ENCODE assay signal across 10 mouse cellular contexts in the genomic region with DNA sequence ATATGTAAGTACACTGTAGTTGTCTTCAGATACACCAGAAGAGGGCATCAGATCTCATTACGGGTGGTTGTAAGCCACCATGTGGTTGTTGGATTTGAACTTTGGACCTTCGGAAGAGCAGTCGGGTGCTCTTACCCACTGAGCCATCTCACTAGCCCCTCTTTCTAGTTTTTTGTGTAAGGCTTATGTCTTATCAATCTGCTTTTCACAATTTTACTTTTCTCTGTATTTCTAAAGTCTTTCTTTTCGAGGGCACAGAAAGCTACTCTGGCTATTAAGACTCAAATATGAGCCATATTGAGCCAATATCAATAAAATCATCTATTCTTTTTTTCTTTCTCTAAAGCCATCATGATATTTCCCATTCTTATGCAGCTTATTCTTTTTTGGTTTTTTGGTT. TPM values are rescaled to one million over a fixed set of nuclear protein-coding genes. Genes with fewer than 3 reads are reported as not detected.
DNase-seq lines count a peak whose midpoint lies in the region; ATAC-seq and TF ChIP-seq lines count a peak whose summit lies in the region.
"Not testable (repeated sequence)": the region's sequence is repeated elsewhere in the genome, so short reads cannot be mapped to it uniquely, and the experiment has no call there.
"Had no signal": no experiment of that assay in that cellular context is flagged by ENCODE, and none has a peak within 500 bp of the region (broad histone marks: within the 10 kb centered on the region; RNA-seq: fewer than 3 reads in every experiment).

No protein-coding gene starts in this region.

- not testable (repeated sequence) for H3K4me3 ChIP-seq in MEL (ENCODE audit: control insufficient read depth in 1 of 2, insufficient read depth in 1 of 2, low read depth in 2 of 2, low read length in 2 of 2); heart, adult 2 months; intestine, postnatal 0 days (ENCODE audit: low read depth, low read length); layer of hippocampus, adult 2 months; liver, embryonic 12.5 days; liver, embryonic 13.5 days (replicated peaks); midbrain, embryonic 11.5 days (ENCODE audit: low read depth, low read length); stomach, postnatal 0 days (ENCODE audit: low read depth, low read length)

- not testable (repeated sequence) for H3K4me1 ChIP-seq in MEL (ENCODE audit: control insufficient read depth in 1 of 2, insufficient read depth in 2 of 2, low read length in 2 of 2); heart, adult 2 months (ENCODE audit: control insufficient read depth, insufficient read depth, low read length); intestine, postnatal 0 days (replicated peaks; ENCODE audit: control insufficient read depth, insufficient read depth, low read length); midbrain, embryonic 11.5 days (ENCODE audit: control insufficient read depth, insufficient read depth, low read length); stomach, postnatal 0 days (replicated peaks; ENCODE audit: control insufficient read depth, insufficient read depth)
- H3K4me1 ChIP-seq in liver, embryonic 12.5 days = peaks cover 45% of the 10 kb centered on the region
- H3K4me1 ChIP-seq in liver, embryonic 13.5 days (replicated peaks) = peaks cover 49% of the 10 kb centered on the region

- not testable (repeated sequence) for H3K27me3 ChIP-seq in MEL (ENCODE audit: control insufficient read depth in 1 of 2, insufficient read depth in 2 of 2, low read length in 2 of 2); heart, adult 2 months (ENCODE audit: control insufficient read depth, insufficient read depth, low read length); intestine, postnatal 0 days (replicated peaks; ENCODE audit: control insufficient read depth, insufficient read depth, low read length); liver, embryonic 12.5 days (replicated peaks); liver, embryonic 13.5 days; midbrain, embryonic 11.5 days (ENCODE audit: control insufficient read depth, insufficient read depth, low read length); stomach, postnatal 0 days (ENCODE audit: control insufficient read depth, insufficient read depth, low read length)

- not testable (repeated sequence) for TF ChIP-seq CTCF in MEL (IDR thresholded peaks at IDR 0.05 in 2 of 3, conservative IDR thresholded peaks at IDR 0.05 in 1 of 3; ENCODE audit: control insufficient read depth in 1 of 3, insufficient read depth in 1 of 3, low read depth in 2 of 3, low read length in 3 of 3, poor library complexity in 1 of 3, severe bottlenecking in 1 of 3)
- TF ChIP-seq CTCF in heart, adult 2 months (IDR thresholded peaks at IDR 0.05) = peak; percentile 9; the same call in 1 of the 2 replicates
- TF ChIP-seq CTCF in intestine, postnatal 0 days (IDR thresholded peaks at IDR 0.05; ENCODE audit: low read depth) = peak; percentile 26
- peak; percentile 48 for TF ChIP-seq CTCF in layer of hippocampus, adult 2 months (conservative IDR thresholded peaks at IDR 0.05)
- 0 out of 2 replicates have a peak, but pooled peaks have one; percentile 6 for TF ChIP-seq CTCF in stomach, postnatal 0 days (IDR thresholded peaks at IDR 0.05; ENCODE audit: low read depth)

- H3K27ac ChIP-seq in MEL (ENCODE audit: control insufficient read depth, low read depth, low read length) = peak overlapping the region; percentile 40
- not testable (repeated sequence) for H3K27ac ChIP-seq in heart, adult 2 months; intestine, postnatal 0 days (ENCODE audit: low read depth, low read length); layer of hippocampus, adult 2 months; liver, embryonic 13.5 days; midbrain, embryonic 11.5 days (ENCODE audit: low read depth, low read length); stomach, postnatal 0 days (replicated peaks)
- H3K27ac ChIP-seq in liver, embryonic 12.5 days = peak overlapping the region; percentile 30; the same call in 1 of the 2 replicates

- peaks cover 33% of the 10 kb centered on the region for H3K79me2 ChIP-seq in MEL (ENCODE audit: control insufficient read depth, insufficient read depth, low read length, poor library complexity)
- H3K79me2 ChIP-seq in heart, adult 2 months (replicated peaks; ENCODE audit: control insufficient read depth, insufficient read depth, low read length) = not testable (repeated sequence)

- not testable (repeated sequence) for ATAC-seq in intestine, postnatal 0 days; liver, embryonic 12.5 days; liver, embryonic 13.5 days (ENCODE audit: low read depth); midbrain, embryonic 11.5 days (ENCODE audit: low FRiP score); stomach, postnatal 0 days (ENCODE audit: low FRiP score, low TSS enrichment)

- TF ChIP-seq POLR2A in MEL (IDR thresholded peaks at IDR 0.05; ENCODE audit: control insufficient read depth in 1 of 2, insufficient read depth in 1 of 2, low read depth in 1 of 2, low read length in 2 of 2, poor library complexity in 1 of 2); heart, adult 2 months (IDR thresholded peaks at IDR 0.05; ENCODE audit: insufficient read depth, low read depth, low read length): not testable (repeated sequence)

- not testable (repeated sequence) for H3K36me3 ChIP-seq in MEL (ENCODE audit: control insufficient read depth in 1 of 2, insufficient read depth in 2 of 2, low read length in 2 of 2); heart, adult 2 months (ENCODE audit: control insufficient read depth, insufficient read depth, low read length); intestine, postnatal 0 days (ENCODE audit: control insufficient read depth, insufficient read depth); midbrain, embryonic 11.5 days (ENCODE audit: control insufficient read depth, insufficient read depth, low read length); stomach, postnatal 0 days (ENCODE audit: control insufficient read depth, insufficient read depth, low read length)
- H3K36me3 ChIP-seq in liver, embryonic 12.5 days = peaks cover 69% of the 10 kb centered on the region
- peaks cover 55% of the 10 kb centered on the region for H3K36me3 ChIP-seq in liver, embryonic 13.5 days

- intact Hi-C loops in heart, adult 2 months (cut with DNase I) = not testable (repeated sequence)

- not testable (repeated sequence) for H3K4me2 ChIP-seq in intestine, postnatal 0 days (replicated peaks; ENCODE audit: low read depth); midbrain, embryonic 11.5 days; stomach, postnatal 0 days (replicated peaks; ENCODE audit: low read depth)
- H3K4me2 ChIP-seq in liver, embryonic 12.5 days = peak overlapping the region; percentile 51; the same call in 1 of the 2 replicates
- H3K4me2 ChIP-seq in liver, embryonic 13.5 days = peak overlapping the region; percentile 43; the same call in 1 of the 2 replicates

- TF ChIP-seq RAD21 in MEL (IDR thresholded peaks at IDR 0.05; ENCODE audit: low read depth, low read length) = not testable (repeated sequence)

- DNase-seq in MEL (ENCODE audit: low read depth, low spot score) = peak; percentile 58
- DNase-seq in heart, adult 2 months; layer of hippocampus, adult 2 months (ENCODE audit: low spot score in 2 of 2); liver, embryonic 13.5 days; stomach, postnatal 0 days (ENCODE audit: low spot score): not testable (repeated sequence)
- peak; percentile 39 for DNase-seq in midbrain, embryonic 11.5 days (ENCODE audit: low spot score, missing footprints)

- not testable (repeated sequence) for H3K9me3 ChIP-seq in MEL (replicated peaks; ENCODE audit: insufficient read depth, low read length); intestine, postnatal 0 days (ENCODE audit: control insufficient read depth); liver, embryonic 12.5 days (replicated peaks); liver, embryonic 13.5 days (replicated peaks); midbrain, embryonic 11.5 days (ENCODE audit: control insufficient read depth, low read length); stomach, postnatal 0 days (ENCODE audit: control insufficient read depth, low read length)

- TF ChIP-seq EP300 in MEL (IDR thresholded peaks at IDR 0.05; ENCODE audit: low read depth in 1 of 2, low read length in 2 of 2); heart, adult 2 months (IDR thresholded peaks at IDR 0.05; ENCODE audit: insufficient read depth, low read depth, low read length); stomach, postnatal 0 days (optimal IDR thresholded peaks at IDR 0.05): not testable (repeated sequence)

- not testable (repeated sequence) for H3K9ac ChIP-seq in MEL (ENCODE audit: control insufficient read depth, low read depth, low read length, poor library complexity, severe bottlenecking); heart, adult 2 months (ENCODE audit: low read depth, low read length); intestine, postnatal 0 days (ENCODE audit: low read depth, low read length); liver, embryonic 12.5 days; liver, embryonic 13.5 days; midbrain, embryonic 11.5 days (ENCODE audit: low read length); stomach, postnatal 0 days (ENCODE audit: low read length)

- WGBS in heart, adult 2 months = 82% methylated on average over 4 of the region's 4 CpGs
- WGBS in intestine, postnatal 0 days = 63% methylated on average over 4 of the region's 4 CpGs
- WGBS in liver, embryonic 12.5 days (ENCODE audit: insufficient replicate concordance) = 83% methylated on average over 4 of the region's 4 CpGs
- WGBS in liver, embryonic 13.5 days (ENCODE audit: insufficient replicate concordance) = 75% methylated on average over 4 of the region's 4 CpGs
- 96% methylated on average over 4 of the region's 4 CpGs for WGBS in midbrain, embryonic 11.5 days
- WGBS in stomach, postnatal 0 days = 81% methylated on average over 4 of the region's 4 CpGs

RNA-seq across cellular contexts. Expression of gene Vars, which starts 5.6 kb away (rescaled TPM):
- total RNA-seq in MEL (2012; rRNA removed) = 149 and 158 TPM in 2 replicates
- polyA plus RNA-seq in MEL (2012; ENCODE audit: insufficient read depth in 1 of 2, insufficient read length in 2 of 2, low read depth in 1 of 2, low replicate concordance in 2 of 2, missing spikeins in 1 of 2) = 100 to 1,000 TPM in 1 of 2 experiments, not detected in 1; 251 TPM
- 10 to 100 TPM; 27.0 to 28.5 TPM for total RNA-seq in heart, adult 2 months (2021)
- polyA plus RNA-seq in heart, adult 2 months (2012; rRNA removed) = 32.7 and 39.2 TPM in 2 replicates
- polyA plus RNA-seq in intestine, postnatal 0 days (2015; fragmentation: Nextera tagmentation; extraction: Ambion mirVana) = 74.0 and 84.2 TPM in 2 replicates
- 10 to 100 TPM; 48.2 to 55.1 TPM for total RNA-seq in layer of hippocampus, adult 2 months (2021)
- 208 and 211 TPM in 2 replicates for polyA plus RNA-seq in liver, embryonic 12.5 days (2016; fragmentation: Nextera tagmentation; extraction: Ambion mirVana)
- polyA plus RNA-seq in liver, embryonic 13.5 days (2015; fragmentation: Nextera tagmentation; extraction: Ambion mirVana) = 110 and 112 TPM in 2 replicates
- 76.1 and 81.2 TPM in 2 replicates for polyA plus RNA-seq in midbrain, embryonic 11.5 days (2014; fragmentation: Nextera tagmentation; extraction: Ambion mirVana)
- 35.5 and 40.2 TPM in 2 replicates for polyA plus RNA-seq in stomach, postnatal 0 days (2015; fragmentation: Nextera tagmentation; extraction: Ambion mirVana)

RNA-seq across cellular contexts. Expression of gene Lsm2, which starts 13.5 kb away (rescaled TPM):
- 50.6 and 57.9 TPM in 2 replicates for total RNA-seq in MEL (2012; rRNA removed)
- polyA plus RNA-seq in MEL (2012; ENCODE audit: insufficient read depth in 1 of 2, insufficient read length in 2 of 2, low read depth in 1 of 2, low replicate concordance in 2 of 2, missing spikeins in 1 of 2) = 100 to 1,000 TPM in 1 of 2 experiments, not detected in 1; 180 TPM
- 10 to 100 TPM; 17.3 to 21.3 TPM for total RNA-seq in heart, adult 2 months (2021)
- polyA plus RNA-seq in heart, adult 2 months (2012; rRNA removed) = 50.7 and 58.0 TPM in 2 replicates
- polyA plus RNA-seq in intestine, postnatal 0 days (2015; fragmentation: Nextera tagmentation; extraction: Ambion mirVana) = 70.6 and 76.6 TPM in 2 replicates
- total RNA-seq in layer of hippocampus, adult 2 months (2021) = 10 to 100 TPM; 15.9 to 21.8 TPM
- 202 and 215 TPM in 2 replicates for polyA plus RNA-seq in liver, embryonic 12.5 days (2016; fragmentation: Nextera tagmentation; extraction: Ambion mirVana)
- polyA plus RNA-seq in liver, embryonic 13.5 days (2015; fragmentation: Nextera tagmentation; extraction: Ambion mirVana) = 163 and 178 TPM in 2 replicates
- polyA plus RNA-seq in midbrain, embryonic 11.5 days (2014; fragmentation: Nextera tagmentation; extraction: Ambion mirVana) = 213 and 234 TPM in 2 replicates
- polyA plus RNA-seq in stomach, postnatal 0 days (2015; fragmentation: Nextera tagmentation; extraction: Ambion mirVana) = 69.2 and 75.1 TPM in 2 replicates

RNA-seq across cellular contexts. Expression of gene Vwa7, which starts 21.2 kb away (rescaled TPM):
- total RNA-seq in MEL (2012; rRNA removed) = 9.7 and 10.4 TPM in 2 replicates
- 1 to 10 TPM in 1 of 2 experiments, not detected in 1; 9.8 TPM for polyA plus RNA-seq in MEL (2012; ENCODE audit: insufficient read depth in 1 of 2, insufficient read length in 2 of 2, low read depth in 1 of 2, low replicate concordance in 2 of 2, missing spikeins in 1 of 2)
- total RNA-seq in heart, adult 2 months (2021) = 10 to 100 TPM; 10.0 to 10.9 TPM
- 7.5 and 10.2 TPM in 2 replicates for polyA plus RNA-seq in heart, adult 2 months (2012; rRNA removed)
- 0.12 and 0.20 TPM in 2 replicates for polyA plus RNA-seq in intestine, postnatal 0 days (2015; fragmentation: Nextera tagmentation; extraction: Ambion mirVana)
- total RNA-seq in layer of hippocampus, adult 2 months (2021) = under 1 TPM; 0.20 to 0.26 TPM
- 0.10 and 0.15 TPM in 2 replicates for polyA plus RNA-seq in liver, embryonic 12.5 days (2016; fragmentation: Nextera tagmentation; extraction: Ambion mirVana)
- 0.08 TPM in 2 replicates for polyA plus RNA-seq in liver, embryonic 13.5 days (2015; fragmentation: Nextera tagmentation; extraction: Ambion mirVana)
- polyA plus RNA-seq in midbrain, embryonic 11.5 days (2014; fragmentation: Nextera tagmentation; extraction: Ambion mirVana) = 0.07 TPM in 1 of 2 replicates, not detected in the other
- 0.28 and 0.36 TPM in 2 replicates for polyA plus RNA-seq in stomach, postnatal 0 days (2015; fragmentation: Nextera tagmentation; extraction: Ambion mirVana)

RNA-seq across cellular contexts. Expression of gene Hspa1l, which starts 22.7 kb away (rescaled TPM):
- total RNA-seq in MEL (2012; rRNA removed) = 0.07 and 0.15 TPM in 2 replicates
- polyA plus RNA-seq in MEL (2012; ENCODE audit: insufficient read depth in 1 of 2, insufficient read length in 2 of 2, low read depth in 1 of 2, low replicate concordance in 2 of 2, missing spikeins in 1 of 2) = 1 to 10 TPM in 1 of 2 experiments, not detected in 1; 1.6 TPM
- total RNA-seq in heart, adult 2 months (2021) = 10 to 100 TPM in 1 of 2 experiments, 1 to 10 TPM in 1; 8.3 to 10.9 TPM
- polyA plus RNA-seq in heart, adult 2 months (2012; rRNA removed) = 3.6 and 6.6 TPM in 2 replicates
- 0.22 and 0.25 TPM in 2 replicates for polyA plus RNA-seq in intestine, postnatal 0 days (2015; fragmentation: Nextera tagmentation; extraction: Ambion mirVana)
- under 1 TPM; 0.44 to 0.49 TPM for total RNA-seq in layer of hippocampus, adult 2 months (2021)
- polyA plus RNA-seq in liver, embryonic 12.5 days (2016; fragmentation: Nextera tagmentation; extraction: Ambion mirVana) = 0.38 and 0.49 TPM in 2 replicates
- 0.10 and 0.34 TPM in 2 replicates for polyA plus RNA-seq in liver, embryonic 13.5 days (2015; fragmentation: Nextera tagmentation; extraction: Ambion mirVana)
- polyA plus RNA-seq in midbrain, embryonic 11.5 days (2014; fragmentation: Nextera tagmentation; extraction: Ambion mirVana) = 1.4 and 2.0 TPM in 2 replicates
- 0.25 and 0.48 TPM in 2 replicates for polyA plus RNA-seq in stomach, postnatal 0 days (2015; fragmentation: Nextera tagmentation; extraction: Ambion mirVana)
- polyA plus RNA-seq: G1E had no signal

RNA-seq across cellular contexts. Expression of gene Hspa1a, which starts 23.2 kb away (rescaled TPM):
- 0.07 TPM in 1 of 2 replicates, not detected in the other for total RNA-seq in MEL (2012; rRNA removed)
- not detected for polyA plus RNA-seq in MEL (2012; ENCODE audit: insufficient read depth in 1 of 2, insufficient read length in 2 of 2, low read depth in 1 of 2, low replicate concordance in 2 of 2, missing spikeins in 1 of 2)
- total RNA-seq in heart, adult 2 months (2021) = 1 to 10 TPM; 3.3 to 9.8 TPM
- polyA plus RNA-seq in heart, adult 2 months (2012; rRNA removed) = 3.0 and 5.9 TPM in 2 replicates
- 6.4 and 6.5 TPM in 2 replicates for polyA plus RNA-seq in intestine, postnatal 0 days (2015; fragmentation: Nextera tagmentation; extraction: Ambion mirVana)
- 10 to 100 TPM; 16.9 to 18.1 TPM for total RNA-seq in layer of hippocampus, adult 2 months (2021)
- 2.8 and 5.0 TPM in 2 replicates for polyA plus RNA-seq in liver, embryonic 12.5 days (2016; fragmentation: Nextera tagmentation; extraction: Ambion mirVana)
- 2.1 and 2.3 TPM in 2 replicates for polyA plus RNA-seq in liver, embryonic 13.5 days (2015; fragmentation: Nextera tagmentation; extraction: Ambion mirVana)
- 0.59 and 1.2 TPM in 2 replicates for polyA plus RNA-seq in midbrain, embryonic 11.5 days (2014; fragmentation: Nextera tagmentation; extraction: Ambion mirVana)
- polyA plus RNA-seq in stomach, postnatal 0 days (2015; fragmentation: Nextera tagmentation; extraction: Ambion mirVana) = 24.1 and 25.9 TPM in 2 replicates
- total RNA-seq: CH12.LX, G1E had no signal
